Mouse (Mus musculus): Measurements from ENCODE around the gene Gm42674. TPM values are rescaled to one million over a fixed set of nuclear protein-coding genes. Genes with fewer than 3 reads are reported as not detected.

Gene Gm42674
- polyA plus RNA-seq, 1 experiment: not detected

- DNase-seq (ENCODE audit: low read depth): no peak
These were observed 3.5 kb upstream of the Gm42674 start for GRCm38 (mm10) chr3:90598212-90598611.

DNA sequence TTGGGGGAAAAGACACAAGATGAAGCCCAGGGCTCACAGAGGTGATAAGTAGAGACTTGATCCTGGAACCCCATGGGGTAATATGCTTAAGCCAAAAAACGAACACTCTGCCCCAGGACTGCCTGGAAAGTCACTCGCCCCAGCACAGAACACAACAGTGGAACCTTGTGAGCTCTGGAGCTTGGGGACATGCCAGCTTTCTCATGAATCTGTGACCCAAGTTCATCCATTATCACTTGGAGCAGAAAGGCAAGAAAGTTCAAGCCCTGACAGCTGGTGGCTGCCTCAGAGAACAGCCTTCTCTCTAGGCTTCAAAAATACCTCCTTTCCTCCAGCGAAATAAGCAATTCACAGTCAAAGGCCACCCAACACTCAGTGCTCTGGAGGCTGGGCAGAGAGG lies 2.3 kb upstream of the Gm42674 start:
- DNase-seq (ENCODE audit: low read depth): no peak

DNA sequence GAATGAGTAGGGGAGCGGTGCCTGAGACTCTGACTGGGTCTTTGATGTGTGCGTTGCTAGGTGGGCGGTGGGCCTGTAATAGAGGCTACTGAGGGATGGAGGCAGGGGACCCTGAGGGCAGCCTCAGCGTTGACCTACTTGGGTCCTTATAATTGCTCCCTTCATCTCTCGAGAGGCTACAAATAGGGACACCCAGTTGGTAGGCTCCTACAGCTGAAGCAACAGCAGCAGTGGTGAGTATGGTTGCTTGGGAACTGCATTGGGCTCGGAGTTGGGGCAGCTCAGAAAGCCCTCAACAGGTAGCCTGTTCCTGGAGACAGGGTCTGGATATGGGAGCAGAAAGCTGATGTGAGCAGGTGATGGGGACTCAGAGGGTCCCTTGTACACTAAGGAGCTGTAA lies 1.7 kb upstream of the Gm42674 start:
- no peak for DNase-seq (ENCODE audit: low read depth)

GRCm38 (mm10) chr3:90600458-90601195 lies 1.1 kb upstream of the Gm42674 start:
- DNase-seq (ENCODE audit: low read depth): no peak

- no peak for DNase-seq (ENCODE audit: low read depth)
These were observed 1.9 kb downstream of the Gm42674 start, which contains the start of gene S100a4 for GRCm38 (mm10) chr3:90603623-90604022. Gene S100a4, plus strand, starts transcription at chr3:90603771.

DNA sequence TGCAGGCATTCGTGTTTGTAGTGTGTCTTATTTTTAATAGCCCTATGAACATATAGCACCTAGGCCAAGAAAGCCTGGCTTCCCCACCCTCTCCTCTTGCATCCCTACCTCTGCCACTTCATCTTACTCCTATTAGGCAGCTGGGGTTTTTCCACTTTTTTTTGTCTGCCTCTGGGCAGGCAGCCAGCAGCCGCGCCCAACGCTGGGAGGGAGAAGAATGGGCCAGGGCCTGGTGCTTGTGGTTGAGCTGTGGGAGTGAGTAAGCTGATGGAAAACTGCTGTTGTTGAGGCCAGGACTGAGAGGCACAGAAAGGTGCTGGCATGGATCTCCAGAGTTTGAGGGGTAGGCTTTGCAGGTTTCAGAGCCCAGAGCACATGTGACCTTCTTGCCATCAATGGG lies 2.7 kb downstream of the Gm42674 start:
- DNase-seq (ENCODE audit: low read depth): no peak

- no peak for DNase-seq (ENCODE audit: low read depth)
These were observed 3.3 kb downstream of the Gm42674 start for GRCm38 (mm10) chr3:90605049-90605448.

GRCm38 (mm10) chr3:90605736-90606135 lies 4.0 kb downstream of the Gm42674 start:
- no peak for DNase-seq (ENCODE audit: low read depth)

GRCm38 (mm10) chr3:90606185-90606584 lies 4.5 kb downstream of the Gm42674 start:
- no peak for DNase-seq (ENCODE audit: low read depth)

DNA sequence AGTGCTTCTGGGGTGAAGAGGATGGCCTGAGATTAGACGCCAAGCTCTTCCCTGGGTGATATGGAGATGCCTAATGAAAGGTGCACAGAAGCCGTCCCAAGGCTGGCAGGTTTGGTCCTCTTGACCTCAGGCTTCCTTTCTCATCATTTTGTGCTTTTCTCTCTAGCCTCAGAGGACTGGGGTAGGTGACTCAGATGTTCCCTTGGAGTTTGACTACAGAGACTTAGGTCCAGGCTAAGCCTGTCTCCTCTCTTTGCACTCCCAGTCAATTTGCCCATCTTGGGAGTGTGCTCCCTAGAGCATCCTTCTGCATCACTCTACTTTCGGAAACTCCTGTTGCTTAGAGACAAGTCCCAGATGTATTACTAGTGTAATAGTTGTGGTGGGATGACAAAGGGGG lies 5.7 kb downstream of the Gm42674 start:
- no peak for DNase-seq (ENCODE audit: low read depth)

GRCm38 (mm10) chr3:90608223-90608622 lies 6.5 kb downstream of the Gm42674 start, which contains the start of gene S100a5:
Gene S100a5, plus strand, starts transcription at chr3:90608523.
- DNase-seq (ENCODE audit: low read depth): no peak

GRCm38 (mm10) chr3:90609102-90609501 lies 7.4 kb downstream of the Gm42674 start:
- DNase-seq (ENCODE audit: low read depth): no peak

- DNase-seq (ENCODE audit: low read depth): no peak
These were observed 9.8 kb downstream of the Gm42674 start for GRCm38 (mm10) chr3:90611494-90611893.

DNA sequence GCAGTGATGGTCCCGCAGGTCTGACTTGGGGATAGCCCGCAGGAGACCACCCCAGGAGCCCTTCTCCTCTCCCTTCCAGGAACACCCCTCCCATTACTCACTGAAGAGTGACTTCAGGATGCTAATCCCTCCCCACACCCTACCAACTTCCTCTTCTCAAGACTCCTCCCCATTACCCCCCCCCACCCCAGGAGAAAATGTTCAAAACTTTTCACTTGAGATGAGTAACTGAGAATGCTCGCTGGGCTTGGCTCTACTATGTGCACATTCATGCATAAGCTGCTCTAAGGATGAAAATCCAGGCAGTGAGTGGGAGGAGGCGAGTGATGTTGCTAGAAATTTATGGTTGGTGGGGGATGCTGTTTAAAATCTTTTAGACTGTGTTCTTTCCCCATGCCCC lies 10.4 kb downstream of the Gm42674 start:
- DNase-seq (ENCODE audit: low read depth): no peak

- no peak for DNase-seq (ENCODE audit: low read depth)
These were observed 11.1 kb downstream of the Gm42674 start, which contains the start of gene S100a6 for GRCm38 (mm10) chr3:90612728-90613291. Gene S100a6, plus strand, starts transcription at chr3:90612882.

GRCm38 (mm10) chr3:90613461-90614147 lies 11.9 kb downstream of the Gm42674 start:
- DNase-seq (ENCODE audit: low read depth): no peak

DNA sequence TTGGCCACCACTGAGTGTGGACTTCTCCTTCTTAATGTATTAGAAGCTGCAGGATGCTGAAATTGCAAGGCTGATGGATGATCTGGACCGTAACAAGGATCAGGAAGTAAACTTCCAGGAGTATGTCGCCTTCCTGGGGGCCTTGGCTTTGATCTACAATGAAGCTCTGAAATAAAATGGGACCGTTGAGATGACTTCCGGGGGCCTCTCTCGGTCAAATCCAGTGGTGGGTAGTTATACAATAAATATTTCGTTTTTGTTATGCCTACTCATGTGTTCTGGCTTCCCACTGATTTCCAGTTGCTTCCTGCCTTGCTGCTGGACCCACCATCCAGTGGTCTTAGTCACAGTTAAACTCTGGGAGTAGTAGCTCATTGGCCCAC lies 12.4 kb downstream of the Gm42674 start:
- DNase-seq (ENCODE audit: low read depth): no peak

DNA sequence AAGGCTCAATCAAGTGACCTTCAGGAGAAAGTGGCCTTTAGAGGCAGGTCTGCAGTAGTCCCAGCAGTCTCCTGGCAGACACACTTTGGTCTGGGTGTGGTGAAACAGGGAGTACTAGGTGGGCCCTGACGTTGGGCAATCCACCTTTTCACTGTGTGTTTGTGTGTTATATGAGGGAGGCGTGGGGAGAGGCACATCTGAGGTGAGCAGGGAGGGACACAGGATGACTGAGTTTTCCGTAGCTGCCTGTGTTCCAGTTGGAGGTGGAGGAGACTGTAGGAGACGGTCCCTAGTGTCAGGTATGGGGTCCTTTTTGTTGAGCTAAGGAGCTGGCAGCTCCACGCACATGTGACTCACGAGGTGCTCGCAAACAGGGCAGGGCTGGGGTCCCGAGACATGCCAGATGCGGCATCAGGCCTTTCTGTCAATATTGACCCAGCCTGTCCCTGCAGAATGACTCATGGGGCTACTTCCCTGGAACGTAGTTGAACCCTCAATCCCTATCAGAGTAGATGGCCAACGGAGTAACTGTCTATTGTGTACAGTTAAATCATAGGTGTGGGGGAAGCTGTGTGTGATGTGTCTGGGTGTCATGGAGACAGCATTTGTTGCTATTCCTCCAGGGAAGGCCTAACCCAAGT lies 13.0 kb downstream of the Gm42674 start:
- no peak for DNase-seq (ENCODE audit: low read depth)

DNA sequence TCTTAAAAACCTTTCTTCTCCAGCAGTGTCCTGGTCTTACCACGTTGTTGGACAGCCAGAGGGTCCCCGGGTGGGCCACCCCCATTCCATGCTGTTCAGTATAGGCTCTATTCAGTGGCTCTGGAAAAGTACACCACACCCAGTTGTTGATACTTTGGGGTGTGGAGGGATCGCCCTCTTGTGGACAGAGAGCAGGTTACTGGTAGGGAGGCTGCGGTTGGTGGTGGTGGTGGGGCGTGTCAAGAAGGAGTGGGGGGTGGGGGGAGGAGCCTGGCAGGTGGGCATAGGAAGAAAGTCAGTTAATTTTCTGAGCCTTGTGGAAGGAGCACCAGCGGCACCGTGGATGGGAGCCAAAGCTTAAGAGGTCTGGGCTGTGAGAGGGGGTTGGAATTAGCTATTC lies 13.7 kb downstream of the Gm42674 start:
- DNase-seq (ENCODE audit: low read depth): no peak

GRCm38 (mm10) chr3:90615911-90616310 lies 14.2 kb downstream of the Gm42674 start:
- no peak for DNase-seq (ENCODE audit: low read depth)

- DNase-seq (ENCODE audit: low read depth): no peak
These were observed 15.9 kb downstream of the Gm42674 start for GRCm38 (mm10) chr3:90617586-90617985.

- no peak for DNase-seq (ENCODE audit: low read depth)
These were observed 19.8 kb downstream of the Gm42674 start for GRCm38 (mm10) chr3:90621552-90621951.
